Mouse (Mus musculus) stomach, embryonic 16.5 days (tissue): ENCODE measurements around the gene Fam214b. TPM values are rescaled to one million over a fixed set of nuclear protein-coding genes. Genes with fewer than 3 reads are reported as not detected.

ENCODE experiments used
- ATAC-seq: fragments of 200-750 bp; cut with Nextera tagmentation; 2 replicates; pipeline ENCODE4 v1.8.0; 2017; ENCODE audit warnings: moderate number of reproducible peaks, moderate TSS enrichment; ENCODE audit not compliant: insufficient read depth, low FRiP score
- H3K27ac ChIP-seq: fragments of 300-500 bp; sonication (generic); 2 replicates; pipeline ENCODE4 v1.5.1; 2014; ENCODE audit warnings: low read length
- H3K27me3 ChIP-seq: fragments of 300-500 bp; sonication (generic); 2 replicates; pipeline ENCODE4 v1.6.1; 2014; ENCODE audit warnings: low read length, control low read depth, mixed read lengths; ENCODE audit not compliant: control insufficient read depth, insufficient read depth
- H3K36me3 ChIP-seq: fragments of 300-500 bp; sonication (generic); 2 replicates; pipeline ENCODE4 v1.6.1; 2014; ENCODE audit warnings: low read length; ENCODE audit not compliant: control insufficient read depth, insufficient read depth
- H3K4me1 ChIP-seq: fragments of 300-500 bp; sonication (generic); 2 replicates; pipeline ENCODE4 v1.6.1; 2014; ENCODE audit warnings: low read length, control low read depth, mixed read lengths; ENCODE audit not compliant: control insufficient read depth, insufficient read depth
- H3K4me2 ChIP-seq: fragments of 300-500 bp; sonication (generic); 2 replicates; pipeline ENCODE4 v1.6.1; 2014; ENCODE audit warnings: low read depth, low read length, mixed read lengths
- H3K4me3 ChIP-seq: fragments of 300-500 bp; sonication (generic); replicated peaks from 2 replicates; pipeline ENCODE4 v1.5.1; 2014; ENCODE audit warnings: mild to moderate bottlenecking, low read length
- H3K9ac ChIP-seq: fragments of 300-500 bp; sonication (generic); 2 replicates; pipeline ENCODE4 v1.6.1; 2014; ENCODE audit warnings: low read length
- H3K9me3 ChIP-seq: fragments of 300-500 bp; sonication (generic); replicated peaks from 2 replicates; pipeline ENCODE4 v1.6.1; 2016; ENCODE audit warnings: low read length, control low read depth; ENCODE audit not compliant: control insufficient read depth
- WGBS: fragments of 180-500 bp; shearing (Covaris S2); extraction: QIAGEN DNeasy Blood & Tissue Kit; methylation state at CpG from one replicate; pipeline ENCODE4 v1.1.7; 2014; 5-methylcytosine and 5-hydroxymethylcytosine counted together
- polyA plus RNA-seq: library from polyadenylated mRNA; unstranded; fragments of >200 nt; fragmentation: Nextera tagmentation; extraction: Ambion mirVana; gene quantifications from 2 replicates; pipeline ENCODE4 v1.2.1, GENCODE M21; 2015

Fam214b gene
- polyA plus RNA-seq, 1 experiment from 2014 or later, result 12.9 TPM

- Histone ChIP-seq H3K4me3 (no peak overlapping the region), H3K4me2 (no peak overlapping the region), H3K27ac (peak overlapping the region; percentile 50), H3K9ac (no peak overlapping the region), H3K27me3 (no peaks in the 10 kb centered on the region), H3K9me3 (no peaks in the 10 kb centered on the region), H3K4me1 (peaks cover 36% of the 10 kb centered on the region), H3K36me3 (peaks cover 3% of the 10 kb centered on the region; the same call in 1 of the 2 replicates)
- WGBS, result 61% methylated on average over 9 of the region's 9 CpGs
- ATAC-seq, result no peak
Measured at GRCm38 (mm10) chr4:43040881-43041547, 5.0 kb downstream of the Fam214b start.

- peak overlapping the region; percentile 81 for H3K4me3 ChIP-seq
- peak; percentile 98 for ATAC-seq
- no peaks in the 10 kb centered on the region for H3K27me3 ChIP-seq
- peak overlapping the region; percentile 91 for H3K9ac ChIP-seq
- peaks cover 34% of the 10 kb centered on the region for H3K4me1 ChIP-seq
- H3K4me2 ChIP-seq, result peak overlapping the region; percentile 84
- under 1% methylated on average over 25 of the region's 25 CpGs for WGBS
- H3K27ac ChIP-seq, result peak overlapping the region; percentile 87
- H3K36me3 ChIP-seq, result peaks cover 3% of the 10 kb centered on the region; the same call in 1 of the 2 replicates
- no peaks in the 10 kb centered on the region for H3K9me3 ChIP-seq
Measured at GRCm38 (mm10) chr4:43040114-43040572, 5.9 kb downstream of the Fam214b start.

GRCm38 (mm10) chr4:43039609-43040008, 6.4 kb downstream of the Fam214b start:
- peak overlapping the region; percentile 87 for H3K27ac ChIP-seq
- peak overlapping the region; percentile 84 for H3K4me2 ChIP-seq
- no peaks in the 10 kb centered on the region for H3K27me3 ChIP-seq
- 2% methylated on average over 11 of the region's 11 CpGs for WGBS
- peak overlapping the region; percentile 91 for H3K9ac ChIP-seq
- peaks cover 3% of the 10 kb centered on the region; the same call in 1 of the 2 replicates for H3K36me3 ChIP-seq
- no peak for ATAC-seq
- H3K4me3 ChIP-seq, result peak overlapping the region; percentile 81
- H3K9me3 ChIP-seq, result no peaks in the 10 kb centered on the region
- peaks cover 28% of the 10 kb centered on the region for H3K4me1 ChIP-seq

GRCm38 (mm10) chr4:43038567-43039495, 7.2 kb downstream of the Fam214b start:
- Histone ChIP-seq H3K36me3 (peaks cover 6% of the 10 kb centered on the region; the same call in 1 of the 2 replicates), H3K27ac (peak overlapping the region; percentile 87)
- no peak for ATAC-seq

GRCm38 (mm10) chr4:43037860-43038566, 8.0 kb downstream of the Fam214b start:
- H3K36me3 ChIP-seq, result peaks cover 6% of the 10 kb centered on the region; the same call in 1 of the 2 replicates
- no peaks in the 10 kb centered on the region for H3K9me3 ChIP-seq
- WGBS, result 65% methylated on average over 4 of the region's 4 CpGs
- H3K4me3 ChIP-seq, result no peak overlapping the region
- peak overlapping the region; percentile 19; the same call in 1 of the 2 replicates for H3K9ac ChIP-seq
- peaks cover 21% of the 10 kb centered on the region for H3K4me1 ChIP-seq
- no peak for ATAC-seq
- H3K27me3 ChIP-seq, result no peaks in the 10 kb centered on the region
- no peak overlapping the region for H3K27ac ChIP-seq
- H3K4me2 ChIP-seq, result peak overlapping the region; percentile 84; the same call in 1 of the 2 replicates

More at GRCm38 (mm10) chr4:43038567-43039495, 7.2 kb downstream of the Fam214b start:
- Histone ChIP-seq H3K4me2 (peak overlapping the region; percentile 84), H3K9ac (peak overlapping the region; percentile 91), H3K4me1 (peaks cover 21% of the 10 kb centered on the region), H3K9me3 (no peaks in the 10 kb centered on the region), H3K27me3 (no peaks in the 10 kb centered on the region), H3K4me3 (peak overlapping the region; percentile 81)
- WGBS, result 43% methylated on average over 15 of the region's 15 CpGs

- Histone ChIP-seq H3K27ac (no peak overlapping the region), H3K4me2 (no peak overlapping the region), H3K9me3 (no peaks in the 10 kb centered on the region), H3K36me3 (peaks cover 6% of the 10 kb centered on the region; the same call in 1 of the 2 replicates), H3K4me1 (peaks cover 26% of the 10 kb centered on the region), H3K4me3 (no peak overlapping the region), H3K27me3 (no peaks in the 10 kb centered on the region), H3K9ac (no peak overlapping the region)
- WGBS, result 73% methylated on average over 10 of the region's 10 CpGs
- ATAC-seq, result no peak
Measured at GRCm38 (mm10) chr4:43036356-43036755, 9.7 kb downstream of the Fam214b start.

GRCm38 (mm10) chr4:43035851-43036250, 10.2 kb downstream of the Fam214b start:
- 91% methylated on average over 6 of the region's 6 CpGs for WGBS
- peaks cover 26% of the 10 kb centered on the region for H3K4me1 ChIP-seq
- no peak for ATAC-seq
- peaks cover 6% of the 10 kb centered on the region; the same call in 1 of the 2 replicates for H3K36me3 ChIP-seq
- no peaks in the 10 kb centered on the region for H3K27me3 ChIP-seq
- H3K27ac ChIP-seq, result no peak overlapping the region
- no peak overlapping the region for H3K9ac ChIP-seq
- no peak overlapping the region for H3K4me3 ChIP-seq
- no peak overlapping the region for H3K4me2 ChIP-seq
- no peaks in the 10 kb centered on the region for H3K9me3 ChIP-seq

- no peak overlapping the region for H3K4me3 ChIP-seq
- ATAC-seq, result no peak
- H3K27me3 ChIP-seq, result no peaks in the 10 kb centered on the region
- no peak overlapping the region for H3K27ac ChIP-seq
- H3K4me1 ChIP-seq, result peaks cover 18% of the 10 kb centered on the region
- no peak overlapping the region for H3K9ac ChIP-seq
- no peak overlapping the region for H3K4me2 ChIP-seq
- peaks cover 12% of the 10 kb centered on the region for H3K36me3 ChIP-seq
- WGBS, result 76% methylated on average over 14 of the region's 14 CpGs
- H3K9me3 ChIP-seq, result no peaks in the 10 kb centered on the region
Measured at GRCm38 (mm10) chr4:43033481-43033880, 12.5 kb downstream of the Fam214b start.
